In the genomic region with DNA sequence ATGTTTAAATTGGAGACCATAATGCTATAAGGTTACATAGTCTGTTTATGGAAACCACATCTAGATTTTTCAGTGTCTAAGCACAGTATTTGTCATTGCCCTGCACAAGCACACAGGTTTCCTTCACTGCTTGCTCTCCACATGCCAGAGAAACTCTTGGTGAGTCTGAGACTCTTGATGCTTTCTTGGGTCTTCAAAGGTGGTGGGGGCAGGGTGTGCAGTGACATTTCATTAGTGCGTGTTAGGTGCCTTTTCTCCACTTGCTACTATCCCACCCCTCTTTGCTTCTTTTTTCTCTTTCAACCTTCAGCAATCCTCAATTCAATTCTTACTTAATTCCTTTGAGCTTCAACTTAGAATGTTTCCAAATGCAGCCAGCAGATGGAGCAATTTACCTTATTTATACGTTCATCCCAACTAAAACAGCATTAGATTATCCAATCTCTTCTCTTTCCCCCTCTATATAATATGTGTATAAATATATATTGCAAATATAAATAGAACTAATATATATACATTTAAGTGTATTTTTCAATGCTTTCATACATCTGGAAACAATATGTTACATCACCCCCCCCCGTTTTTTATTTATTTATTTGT, we compare ENCODE assay signal across 8 mouse cellular contexts.
A peak's percentile ranks its signal among the peaks of the same experiment; 100 is the strongest.
DNase-seq lines count a peak whose midpoint lies in the region; ATAC-seq and TF ChIP-seq lines count a peak whose summit lies in the region.

No protein-coding gene starts in this region.

- ATAC-seq in intestine, postnatal 0 days = no peak
- ATAC-seq in intestine, embryonic 15.5 days = no peak

- no peak overlapping the region for H3K4me2 ChIP-seq in intestine, postnatal 0 days (replicated peaks; ENCODE audit: low read depth)
- no peak overlapping the region for H3K4me2 ChIP-seq in intestine, embryonic 15.5 days (replicated peaks)

- DNase-seq in 416B (ENCODE audit: low read depth) (peak; percentile 76), NIH3T3 (ENCODE audit: low read depth) (peak; percentile 75)
- peak; percentile 66 for DNase-seq in forelimb bud, embryonic 11.5 days (ENCODE audit: low read depth, low spot score)
- peak; percentile 59 to 78 for DNase-seq in left cerebral cortex, postnatal 25 days (ENCODE audit: low spot score in 2 of 2)
- DNase-seq in thymus, adult 18-20 months = no peak
- DNase-seq in spleen, adult 12 weeks (ENCODE audit: low spot score) = no peak

- no peaks in the 10 kb centered on the region for H3K36me3 ChIP-seq in intestine, postnatal 0 days (ENCODE audit: control insufficient read depth, insufficient read depth)
- no peaks in the 10 kb centered on the region for H3K36me3 ChIP-seq in intestine, embryonic 15.5 days

- TF ChIP-seq CTCF in intestine, postnatal 0 days (IDR thresholded peaks at IDR 0.05; ENCODE audit: low read depth) = peak; percentile 64

- no peak overlapping the region for H3K4me3 ChIP-seq in intestine, postnatal 0 days (ENCODE audit: low read depth, low read length)
- no peak overlapping the region for H3K4me3 ChIP-seq in intestine, embryonic 15.5 days (replicated peaks)

- no peak overlapping the region for H3K9ac ChIP-seq in intestine, postnatal 0 days (ENCODE audit: low read depth, low read length)
- H3K9ac ChIP-seq in intestine, embryonic 15.5 days = no peak overlapping the region

- intact Hi-C loops in left cerebral cortex, postnatal 25 days (cut with DNase I) = loop anchor here (2.0 to 5.0 kb wide), 3 partner anchors 561 to 1810 kb away; a partner anchor contains a TSS

- no peak overlapping the region for H3K27ac ChIP-seq in intestine, postnatal 0 days (ENCODE audit: low read depth, low read length)
- H3K27ac ChIP-seq in intestine, embryonic 15.5 days = no peak overlapping the region

- WGBS in intestine, postnatal 0 days = 32% methylated on average over 3 of the region's 3 CpGs
- 36% methylated on average over 3 of the region's 3 CpGs for WGBS in intestine, embryonic 15.5 days

- H3K4me1 ChIP-seq in intestine, postnatal 0 days (replicated peaks; ENCODE audit: control insufficient read depth, insufficient read depth, low read length) = no peaks in the 10 kb centered on the region
- H3K4me1 ChIP-seq in intestine, embryonic 15.5 days (replicated peaks) = no peaks in the 10 kb centered on the region

- no peaks in the 10 kb centered on the region for H3K9me3 ChIP-seq in intestine, postnatal 0 days (ENCODE audit: control insufficient read depth)
- no peaks in the 10 kb centered on the region for H3K9me3 ChIP-seq in intestine, embryonic 15.5 days

- no peaks in the 10 kb centered on the region for H3K27me3 ChIP-seq in intestine, postnatal 0 days (replicated peaks; ENCODE audit: control insufficient read depth, insufficient read depth, low read length)
- H3K27me3 ChIP-seq in intestine, embryonic 15.5 days (replicated peaks) = no peaks in the 10 kb centered on the region

Comparison
In these comparisons a context has a peak if more than half of its experiments do, and no peak if none do; other contexts are left out.
1. DNase-seq: peak in 416B (single experiment), NIH3T3 (single experiment), forelimb bud, embryonic 11.5 days (single experiment) and left cerebral cortex, postnatal 25 days (2 of 2); none in thymus, adult 18-20 months (0 of 2) and spleen, adult 12 weeks (single experiment).